Mouse (Mus musculus): ENCODE results near the gene Has1.

GRCm38 (mm10) chr17:17862360-17862759 is 7.4 kb upstream of the Has1 start:
- TF ChIP-seq POLR2A (IDR thresholded peaks at IDR 0.05; ENCODE audit: extremely low read depth, insufficient read depth, low read length) = no peak
- no peak for TF ChIP-seq CTCF (IDR thresholded peaks at IDR 0.05; ENCODE audit: low read depth, low read length)

All from liver, adult 2 months (tissue).